Mouse (Mus musculus) spleen, adult 12 weeks (tissue): Measurements from ENCODE around the gene Vmn2r77.
"Not testable (repeated sequence)": the region's sequence is repeated elsewhere in the genome, so short reads cannot be mapped to it uniquely, and the experiment has no call there.

Experiments
- DNase-seq: peaks from one replicate; pipeline ENCODE4 v3.0.0; 2022; ENCODE audit warnings: low spot score

The Vmn2r77 gene

DNA sequence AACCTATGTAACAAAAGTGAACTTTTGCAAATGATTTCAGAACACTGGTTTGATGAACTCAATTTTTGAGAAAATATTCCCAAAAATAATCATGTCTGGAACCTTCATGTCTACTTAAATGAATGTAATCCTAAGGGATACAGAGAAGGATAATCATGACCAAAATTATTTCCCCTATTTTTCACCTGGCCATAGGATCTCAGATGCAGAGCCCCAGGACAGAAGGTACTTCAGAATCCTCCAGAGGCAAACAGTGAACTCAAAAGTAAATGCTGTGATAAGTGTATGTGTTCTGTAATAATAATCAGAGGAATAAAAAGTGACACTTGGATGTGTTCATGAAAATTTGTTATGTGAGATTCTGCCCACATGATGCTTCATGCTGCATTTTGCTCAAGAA, at the start of gene Vmn2r77:
Vmn2r77 (plus strand) TSS at position 301 of the 400 bp plus-strand sequence.
- no peak for DNase-seq

DNA sequence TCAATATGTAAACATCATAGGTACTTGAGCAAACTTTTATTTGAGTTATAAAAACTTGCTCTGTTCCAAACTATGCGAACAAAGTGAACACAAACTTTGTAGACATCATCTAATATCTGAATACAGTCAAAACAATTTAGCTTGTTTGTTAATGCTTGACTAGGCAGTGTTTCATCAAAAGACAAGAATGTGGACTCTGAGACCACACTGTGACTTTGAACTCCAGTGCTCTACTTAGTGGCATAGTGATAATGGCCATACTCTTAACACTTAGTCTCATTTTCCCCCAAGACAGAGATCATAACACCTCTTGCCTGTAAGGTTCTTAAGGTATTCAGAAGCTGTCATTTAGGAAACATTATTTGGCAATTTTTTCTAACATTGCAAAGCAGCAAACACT, 34.1 kb upstream of the Vmn2r77 start:
- no peak for DNase-seq

DNA sequence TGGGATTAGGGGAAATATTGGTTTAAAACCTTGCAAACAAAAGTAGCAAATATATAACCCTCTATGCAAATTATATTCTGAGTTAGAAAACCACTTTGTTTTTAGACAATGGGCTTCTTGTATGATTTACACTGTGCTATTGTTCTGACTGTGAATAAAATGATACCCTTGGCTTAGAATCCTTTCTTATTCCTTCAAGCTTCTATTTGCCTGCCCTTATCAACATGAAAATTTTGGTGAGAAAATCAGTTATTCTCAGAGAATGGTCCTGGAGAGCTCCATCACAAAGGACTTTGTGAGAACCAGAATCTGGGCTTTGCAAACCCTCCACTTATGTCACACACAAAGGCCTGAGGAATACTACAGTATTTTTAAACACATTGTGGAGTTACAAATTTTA, 30.2 kb upstream of the Vmn2r77 start:
- DNase-seq: no peak

DNA sequence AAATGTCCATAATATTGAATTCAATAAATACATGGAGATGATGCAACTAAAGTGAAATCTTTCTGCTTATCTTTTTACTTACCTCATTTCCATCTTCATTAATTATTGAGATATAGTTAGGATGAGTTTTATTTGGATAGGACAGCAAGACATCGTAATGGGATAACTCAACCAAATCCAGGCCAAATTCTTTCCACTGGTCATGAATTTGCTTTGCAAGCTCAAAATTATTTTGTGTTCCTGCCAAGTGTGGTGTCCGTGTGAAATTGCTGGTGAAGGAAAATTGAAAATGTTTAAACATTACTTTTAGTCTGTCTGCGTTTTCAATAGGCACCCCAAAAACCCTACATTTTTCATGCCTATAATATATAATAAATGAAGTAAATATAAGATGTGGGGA, 23.2 kb upstream of the Vmn2r77 start:
- DNase-seq: no peak

DNA sequence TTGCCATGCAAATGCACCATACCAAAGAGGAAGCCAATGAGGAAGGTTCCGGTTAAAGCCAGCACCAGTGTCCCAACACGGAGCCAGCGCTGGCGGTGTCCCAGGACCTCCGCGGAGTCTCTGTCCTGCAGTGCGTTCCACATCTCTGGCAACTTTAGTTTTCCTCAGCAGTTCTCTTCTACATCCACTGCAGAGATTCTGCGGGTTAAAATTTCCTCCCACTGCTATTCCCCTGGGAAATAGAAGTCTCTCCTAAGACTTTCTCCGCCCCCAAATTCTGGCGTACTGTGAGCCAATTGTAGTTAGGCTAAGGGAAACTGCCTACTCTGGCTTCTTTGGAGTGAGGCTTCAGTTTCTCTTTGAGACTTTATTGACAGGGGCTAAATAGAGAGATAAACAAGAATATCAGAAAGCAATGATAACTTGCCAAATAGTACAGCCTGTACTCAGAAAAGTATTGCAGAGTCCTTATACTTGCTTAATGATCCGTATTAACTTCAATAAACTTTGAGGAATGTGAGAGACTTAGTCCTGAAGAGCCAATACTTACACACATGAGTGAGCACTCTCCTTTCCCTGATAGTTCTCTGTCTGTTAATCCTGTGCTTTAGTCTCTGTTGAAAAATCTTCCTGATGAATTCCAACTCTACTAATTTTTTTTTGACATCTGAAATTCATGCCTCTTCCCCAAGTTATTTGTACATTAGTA, 19.1 kb upstream of the Vmn2r77 start, which contains the start of gene Folh1:
Folh1 (minus strand) TSS at position 327 of the 709 bp plus-strand sequence.
- DNase-seq: no peak

DNA sequence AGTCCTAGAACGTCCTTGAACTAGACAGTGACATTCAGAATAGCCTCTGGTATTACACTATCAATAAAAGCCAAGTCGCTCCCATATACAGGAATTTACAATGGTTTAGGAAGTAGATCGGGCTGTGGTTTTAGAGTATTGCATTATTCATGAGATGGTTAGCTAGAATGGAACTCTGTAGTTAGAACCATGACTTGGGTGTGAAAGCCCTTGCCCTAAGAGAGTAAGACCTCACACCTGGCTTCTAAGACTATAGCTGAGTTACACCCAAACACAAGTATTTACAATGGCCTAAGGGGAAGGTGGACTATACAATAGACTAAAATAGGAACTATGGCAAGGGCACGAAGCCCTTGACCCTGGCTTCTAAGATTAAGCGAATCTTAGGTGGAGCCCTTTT, 20.4 kb downstream of the Vmn2r77 start:
- not testable (repeated sequence) for DNase-seq

DNA sequence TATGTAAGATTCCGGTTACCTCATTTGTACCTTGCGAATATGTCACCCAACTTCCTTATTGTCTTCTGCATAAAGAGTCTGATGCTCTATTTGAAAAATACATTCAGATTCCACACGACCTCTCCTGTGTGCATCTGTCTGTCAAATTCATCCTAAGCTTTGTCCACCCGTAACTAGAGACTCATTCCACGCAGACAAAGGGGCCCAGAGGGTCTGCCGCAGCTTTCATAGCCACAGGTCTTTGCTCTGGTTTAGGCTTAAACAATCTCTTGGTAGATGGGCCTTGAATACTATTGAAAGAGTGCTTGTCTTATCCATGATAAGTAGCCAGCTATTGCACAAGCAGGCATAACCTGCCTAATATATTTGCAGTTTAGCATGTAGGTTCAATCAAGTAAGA, 20.9 kb downstream of the Vmn2r77 start:
- DNase-seq: not testable (repeated sequence)

DNA sequence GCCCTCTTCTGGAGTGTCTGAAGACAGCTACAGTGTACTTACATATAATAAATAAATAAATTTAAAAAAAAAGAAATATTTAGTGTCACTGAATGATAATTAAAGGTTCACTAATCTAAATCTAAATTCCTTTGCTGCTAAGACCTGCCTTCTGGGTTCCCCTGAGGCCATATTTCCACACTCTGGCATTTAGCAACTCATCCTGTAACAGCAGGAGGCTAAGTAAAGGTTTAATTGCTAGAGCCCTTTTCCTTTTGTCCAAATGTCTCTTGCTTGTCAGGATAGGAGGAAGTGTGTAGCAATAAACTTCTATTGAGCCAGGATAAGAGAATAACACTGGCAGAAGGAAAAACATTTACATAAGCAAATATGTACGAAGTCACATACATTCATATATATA, 21.6 kb downstream of the Vmn2r77 start:
- DNase-seq: no peak
